Mouse (Mus musculus) skeletal muscle tissue, adult 2 months (tissue): Measurements from ENCODE around the gene Rrp1b.
A peak's percentile ranks its signal among the peaks of the same experiment; 100 is the strongest.

Source experiments
- DNase-seq: peaks from one replicate; pipeline ENCODE4 v3.0.0-alpha.2; 2012; ENCODE audit warnings: low read depth, low spot score

The Rrp1b gene

DNA sequence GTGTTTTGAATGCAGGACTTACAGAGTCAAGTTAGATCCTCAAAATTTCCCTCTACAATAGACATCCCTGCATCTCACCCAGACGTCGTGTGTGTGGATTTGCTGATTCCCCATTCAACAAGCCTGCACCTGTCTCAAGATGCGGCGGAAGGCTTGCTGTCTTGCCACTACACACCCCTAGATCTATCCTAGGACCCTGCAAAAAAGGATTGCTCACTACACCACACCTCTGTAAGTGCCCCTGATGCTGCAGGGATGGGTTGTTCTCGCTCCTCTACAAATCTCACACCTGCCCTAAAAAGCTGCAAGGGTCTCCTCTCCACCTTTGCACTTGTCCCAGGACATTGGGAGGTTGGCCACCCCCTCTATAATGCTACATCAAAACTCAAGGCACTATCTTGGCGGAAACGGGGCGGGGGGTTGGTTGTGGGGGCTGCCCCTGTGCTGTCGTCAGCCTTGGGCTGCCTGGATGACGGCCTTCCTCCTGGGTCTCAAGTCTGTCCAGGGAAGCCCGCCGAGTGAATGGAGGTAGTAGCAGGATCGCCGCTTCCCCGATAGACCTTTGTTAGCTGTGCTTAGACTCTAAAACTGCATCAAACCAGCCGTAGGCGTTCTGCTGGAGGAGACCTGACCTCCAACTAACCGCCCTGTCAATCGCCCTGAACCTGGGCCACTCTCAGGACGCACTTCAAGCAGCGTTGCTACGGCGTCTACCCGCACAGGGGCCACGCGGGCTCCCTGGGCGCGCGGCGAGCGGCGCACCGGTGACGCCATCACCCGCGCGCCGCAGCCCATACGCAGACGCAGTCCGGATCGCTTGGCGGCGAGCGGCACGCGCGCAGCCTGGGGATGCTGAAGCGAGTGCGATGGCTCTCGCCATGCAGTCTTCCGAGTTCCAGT lies at the start of gene Rrp1b, which contains the start of gene Hsf2bp:
Rrp1b (plus strand) TSS at position 492 of the 900 bp plus-strand sequence.
Hsf2bp (minus strand) TSS at position 741 of the 900 bp plus-strand sequence.
- peak; percentile 62 for DNase-seq

DNA sequence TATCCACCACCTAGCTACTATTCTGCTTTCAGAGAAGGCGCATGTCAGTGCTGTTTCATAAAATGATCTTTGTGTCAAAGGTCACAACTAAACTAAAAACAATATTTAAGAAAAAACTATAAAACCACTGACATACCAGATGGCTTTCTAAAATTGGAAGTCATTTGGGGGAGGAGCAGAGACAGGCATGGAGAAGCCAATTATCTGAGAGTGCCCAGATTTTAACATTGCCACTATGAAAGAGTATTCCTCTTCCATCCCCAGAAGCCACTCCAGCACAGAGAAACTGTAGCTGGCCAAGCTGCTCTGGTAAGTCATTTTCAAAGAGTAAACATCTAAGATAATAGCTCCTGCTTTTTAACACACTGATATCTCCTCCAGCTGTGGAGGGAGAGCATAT lies 49.0 kb upstream of the Rrp1b start:
- DNase-seq: no peak

DNA sequence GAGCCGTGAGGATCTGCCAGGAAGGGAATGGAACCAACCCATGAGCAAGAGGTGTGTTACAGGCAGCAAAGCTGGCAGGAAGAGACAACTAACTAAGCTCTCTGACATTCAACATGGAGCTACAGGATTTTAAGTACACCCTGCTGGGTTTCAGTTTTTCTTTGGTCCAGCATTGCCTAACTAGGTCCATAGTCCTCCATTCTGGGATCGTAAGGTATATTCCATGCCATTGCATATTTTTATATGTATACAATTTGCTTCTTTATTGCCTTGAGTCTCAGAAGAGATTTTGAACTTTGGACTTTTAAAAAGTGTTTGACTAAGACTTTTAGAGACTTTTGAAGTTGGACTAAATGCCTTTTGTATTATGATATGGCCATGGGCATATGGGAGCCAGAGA lies 46.9 kb upstream of the Rrp1b start:
- no peak for DNase-seq

DNA sequence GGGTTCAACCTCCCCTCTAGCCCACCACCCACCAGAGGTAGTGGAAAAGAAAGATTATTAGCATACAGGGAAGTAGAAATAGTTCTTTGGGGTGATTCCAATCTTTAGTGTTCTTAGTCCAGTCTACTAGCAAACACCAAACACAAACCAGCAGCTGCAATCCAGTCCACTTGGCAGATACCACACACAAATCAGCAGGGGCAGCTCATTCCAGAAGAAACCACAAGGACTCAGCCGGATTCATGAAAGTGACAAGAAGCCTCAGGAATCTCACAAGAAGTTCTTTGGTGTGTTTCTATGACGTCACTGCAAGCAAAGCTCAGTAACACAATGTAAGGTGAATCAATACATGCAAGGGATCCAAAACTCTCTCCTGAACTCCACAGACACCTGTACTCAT lies 43.9 kb upstream of the Rrp1b start:
- DNase-seq: no peak

DNA sequence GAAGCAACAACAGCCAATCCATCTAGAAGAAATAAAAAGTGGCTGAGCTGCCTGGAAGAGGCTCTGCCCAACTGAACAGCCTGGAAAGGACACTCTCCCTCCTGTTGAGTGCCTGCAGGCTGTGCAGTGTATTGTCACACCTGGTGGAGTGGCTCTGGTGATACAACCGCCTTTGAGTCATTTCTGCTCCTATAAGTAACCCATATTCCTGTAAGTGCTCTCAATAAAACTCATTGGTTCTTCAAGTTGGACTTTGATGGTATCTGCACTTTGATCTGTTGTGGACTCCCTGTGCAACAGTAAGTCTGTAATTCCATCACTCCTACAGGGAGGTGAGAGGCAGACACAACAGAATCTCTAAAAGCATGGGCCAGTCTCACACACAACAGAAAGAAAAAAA lies 42.5 kb upstream of the Rrp1b start:
- DNase-seq: no peak

DNA sequence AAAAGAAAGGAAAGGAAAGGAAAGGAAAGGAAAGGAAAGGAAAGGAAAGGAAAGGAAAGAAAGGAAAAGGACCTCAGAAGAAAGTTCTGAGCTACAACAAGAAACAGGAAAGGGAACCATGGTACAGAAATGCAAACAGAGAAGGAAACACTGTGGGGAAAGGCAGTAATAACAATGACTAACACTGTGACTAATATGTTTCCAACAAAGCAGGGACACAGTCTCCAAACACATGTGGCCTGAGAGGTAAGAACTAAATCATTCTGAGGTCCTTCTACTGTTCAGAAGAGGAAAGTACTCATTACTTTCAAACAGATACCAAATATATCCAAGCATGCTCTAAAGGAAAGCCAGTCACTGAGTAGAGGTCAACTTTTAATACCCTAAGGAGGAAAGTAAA lies 41.8 kb upstream of the Rrp1b start:
- no peak for DNase-seq

DNA sequence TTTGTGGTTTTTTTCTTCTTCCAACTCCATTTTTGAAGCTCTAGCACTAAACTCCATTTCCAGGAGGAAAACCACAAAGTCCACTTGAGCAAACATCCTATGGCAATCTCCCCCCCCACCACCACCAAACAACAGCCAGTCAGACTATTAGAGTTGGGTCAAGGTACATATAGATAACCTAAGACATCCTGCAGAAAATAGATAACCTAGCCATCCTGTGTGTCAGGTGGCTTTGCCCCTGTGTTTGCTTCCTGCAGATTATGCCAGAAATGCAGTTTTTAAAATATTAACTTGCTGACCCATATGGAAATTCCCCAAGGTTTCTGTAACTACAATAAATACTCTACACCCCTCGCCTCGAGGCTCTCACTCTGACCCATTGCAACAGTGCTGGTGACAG lies 40.1 kb upstream of the Rrp1b start:
- no peak for DNase-seq

DNA sequence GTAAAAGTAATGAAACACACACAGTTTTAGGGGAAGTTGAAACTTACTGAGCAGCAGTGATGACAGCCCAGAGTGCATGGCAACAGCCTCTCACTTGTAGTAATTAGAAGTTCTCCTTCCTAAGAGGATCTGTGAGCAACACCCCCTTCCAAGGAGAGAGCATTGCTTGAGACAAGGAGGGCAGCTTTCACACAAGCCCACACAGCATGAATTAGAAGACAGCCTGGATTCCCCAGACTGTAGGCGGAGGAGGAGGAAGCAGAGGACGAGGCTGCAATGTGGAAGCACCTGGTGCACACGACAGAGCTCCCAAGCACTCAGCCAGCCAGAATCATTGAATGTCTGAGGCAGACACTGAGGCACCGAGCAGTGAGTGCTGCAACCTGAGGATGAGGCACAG lies 39.6 kb upstream of the Rrp1b start:
- DNase-seq: no peak

DNA sequence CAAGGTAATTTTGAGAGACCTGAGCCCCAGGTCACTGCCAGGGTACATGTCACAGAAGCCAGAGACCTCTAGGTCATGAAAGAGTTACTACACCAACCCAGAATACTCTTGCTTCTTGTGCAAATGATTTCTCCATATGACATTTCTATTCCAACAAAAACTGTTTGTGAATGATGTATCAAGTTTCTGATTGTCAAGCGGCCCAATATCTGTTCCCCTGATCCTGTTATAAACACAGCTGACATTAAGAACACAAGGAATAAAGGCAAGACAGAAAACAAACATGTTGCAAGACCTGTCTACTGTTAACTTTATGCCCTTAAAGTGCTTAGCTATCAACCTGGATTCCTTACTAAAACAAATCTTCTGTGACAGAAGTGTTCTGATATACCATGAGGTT lies 37.5 kb upstream of the Rrp1b start:
- no peak for DNase-seq

DNA sequence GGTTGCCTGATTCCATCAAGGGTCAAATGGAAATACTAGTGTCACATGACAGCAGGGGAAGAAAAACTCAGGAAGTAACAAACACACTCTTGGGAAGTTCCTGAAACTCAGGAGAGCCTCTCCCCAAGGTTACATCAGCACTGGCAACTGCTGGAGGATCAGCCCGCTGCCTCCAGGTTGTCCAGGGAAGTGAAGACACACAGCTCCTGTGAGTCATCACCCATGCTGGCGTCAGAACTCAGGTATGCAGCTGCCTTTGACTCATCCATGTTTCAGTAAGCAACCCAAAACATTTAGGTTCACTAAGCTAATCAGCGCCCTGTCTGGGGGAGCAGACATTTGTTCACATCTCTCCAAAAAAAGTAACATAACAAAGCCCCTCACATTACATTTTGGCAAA lies 32.6 kb upstream of the Rrp1b start:
- DNase-seq: no peak

DNA sequence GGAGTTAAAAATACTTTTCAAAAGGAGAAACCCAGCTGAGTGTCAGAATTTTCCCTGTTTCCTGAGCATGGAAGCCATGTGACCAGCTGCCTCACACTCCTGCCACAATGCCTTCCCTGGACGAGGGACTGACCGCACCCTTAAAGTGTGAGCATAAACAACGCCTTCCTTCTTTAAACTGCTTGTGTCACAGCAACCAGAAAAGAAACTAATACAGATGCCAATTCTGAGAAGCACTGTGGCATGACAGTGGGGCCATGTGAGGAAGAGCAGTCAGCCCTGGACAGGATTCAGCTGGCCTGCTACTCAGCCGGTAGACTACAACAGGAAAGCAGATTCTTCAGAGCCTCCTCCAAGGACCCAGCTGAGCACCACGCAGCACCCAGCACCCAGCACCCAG lies 29.1 kb upstream of the Rrp1b start:
- peak; percentile 36 for DNase-seq

DNA sequence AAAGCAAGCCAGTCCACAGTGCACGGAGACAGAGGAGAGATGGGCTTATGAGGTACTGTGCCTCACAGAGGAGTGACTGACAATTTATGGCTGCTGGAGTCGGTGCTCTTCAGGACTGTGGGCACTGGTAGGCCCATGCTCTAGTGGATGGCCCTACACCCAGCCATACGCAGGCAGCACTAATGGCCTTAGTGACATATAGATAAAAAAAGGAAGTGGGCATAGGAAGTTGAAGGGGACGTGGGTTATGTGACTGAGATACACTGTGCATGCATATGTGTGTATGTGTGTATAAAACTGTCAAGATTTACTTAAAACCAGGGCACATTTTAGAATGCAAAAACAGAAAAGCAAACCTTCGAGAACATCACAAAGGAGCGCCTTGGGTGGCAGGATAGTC lies 24.2 kb upstream of the Rrp1b start:
- DNase-seq: no peak

DNA sequence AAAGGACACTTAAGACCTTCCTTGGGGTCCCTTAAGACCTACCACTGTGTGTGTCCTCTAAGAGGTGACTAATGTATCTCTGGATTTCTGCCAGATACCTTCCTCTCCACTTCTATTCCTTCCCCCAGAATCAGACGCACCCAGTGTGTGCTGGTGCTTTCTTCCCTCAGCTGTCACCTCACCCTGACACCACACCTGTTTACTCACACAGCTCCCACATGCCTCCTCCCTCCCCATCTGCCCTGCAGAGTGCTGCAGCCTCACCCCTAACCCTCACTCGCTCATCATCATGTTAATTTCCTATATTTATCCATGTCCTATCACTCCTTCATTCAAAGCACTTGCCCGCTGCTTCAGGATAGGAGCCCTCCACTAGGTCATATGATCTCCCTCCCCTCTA lies 23.6 kb upstream of the Rrp1b start:
- no peak for DNase-seq

DNA sequence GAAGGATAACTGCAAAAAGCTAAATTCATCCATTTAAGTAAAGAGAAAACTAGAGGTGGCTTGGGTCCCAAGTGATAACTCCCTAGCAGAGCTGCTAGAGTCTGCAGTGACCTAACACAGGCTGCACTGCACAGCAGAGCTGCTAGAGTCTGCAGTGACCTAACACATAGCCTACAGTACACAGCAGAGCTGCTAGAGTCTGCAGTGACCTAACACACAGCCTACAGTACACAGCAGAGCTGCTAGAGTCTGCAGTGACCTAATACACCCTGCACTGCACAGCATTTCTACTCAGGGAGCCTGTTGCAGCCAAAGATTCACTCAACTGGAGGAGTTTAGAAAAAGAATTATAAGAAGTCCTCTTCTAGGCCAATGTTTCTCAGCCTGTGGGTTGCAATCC lies 22.2 kb upstream of the Rrp1b start:
- DNase-seq: no peak

DNA sequence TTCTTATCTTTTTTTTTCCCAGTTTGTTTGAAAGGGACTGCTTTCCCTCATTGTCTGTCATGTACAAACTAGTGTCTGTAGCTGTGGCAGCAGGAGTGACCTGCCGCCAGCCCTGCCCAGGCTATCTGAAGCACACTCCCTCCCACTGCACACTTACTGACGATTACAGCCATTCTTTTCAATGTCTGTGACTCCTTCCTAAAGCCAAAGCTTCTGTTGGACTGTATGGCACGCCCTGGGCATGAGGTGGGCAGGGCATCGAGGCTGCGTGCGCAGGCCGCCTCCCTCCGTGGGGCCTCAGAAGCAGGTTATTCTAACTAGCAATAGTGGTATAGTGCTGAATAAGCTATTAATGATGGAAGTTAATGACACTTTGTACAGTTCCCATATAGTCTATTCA lies 19.4 kb upstream of the Rrp1b start:
- DNase-seq: no peak

DNA sequence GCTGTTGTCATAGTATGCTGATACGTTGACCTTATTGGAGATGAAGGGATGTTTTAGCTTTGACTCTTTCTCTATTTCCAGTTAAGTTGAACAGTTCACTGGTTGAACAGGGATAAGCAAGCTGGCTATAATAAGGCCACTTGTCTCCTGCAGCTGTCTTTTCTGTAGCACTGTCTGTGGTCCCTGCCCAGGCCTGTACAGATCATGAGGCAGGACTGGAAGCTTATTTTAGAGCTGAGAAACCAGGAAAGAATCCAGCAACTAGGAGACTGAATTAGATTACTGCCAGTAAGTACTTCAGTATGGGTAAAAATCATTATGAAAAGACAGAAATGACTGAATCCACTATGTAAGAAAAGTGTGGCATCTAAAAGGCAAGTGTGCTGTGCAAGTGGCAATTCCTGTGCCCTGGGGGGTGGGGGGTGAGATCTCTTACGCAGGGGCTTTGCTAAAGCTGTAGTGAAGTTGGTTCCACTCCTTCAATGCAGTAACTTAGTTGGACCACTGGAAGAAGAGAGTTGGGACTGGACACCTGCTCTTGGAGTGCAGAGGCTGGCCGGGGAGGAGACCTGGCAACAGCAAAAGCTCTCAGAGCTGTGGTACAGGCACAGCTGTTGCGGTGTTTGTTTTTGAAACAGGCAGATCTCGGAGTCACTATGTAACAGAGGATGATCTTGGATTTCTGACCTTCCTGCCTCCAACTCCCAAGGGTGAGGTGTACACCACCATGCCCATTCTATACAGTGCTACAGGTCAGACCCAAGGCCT lies 17.6 kb upstream of the Rrp1b start:
- DNase-seq: peak; percentile 85

DNA sequence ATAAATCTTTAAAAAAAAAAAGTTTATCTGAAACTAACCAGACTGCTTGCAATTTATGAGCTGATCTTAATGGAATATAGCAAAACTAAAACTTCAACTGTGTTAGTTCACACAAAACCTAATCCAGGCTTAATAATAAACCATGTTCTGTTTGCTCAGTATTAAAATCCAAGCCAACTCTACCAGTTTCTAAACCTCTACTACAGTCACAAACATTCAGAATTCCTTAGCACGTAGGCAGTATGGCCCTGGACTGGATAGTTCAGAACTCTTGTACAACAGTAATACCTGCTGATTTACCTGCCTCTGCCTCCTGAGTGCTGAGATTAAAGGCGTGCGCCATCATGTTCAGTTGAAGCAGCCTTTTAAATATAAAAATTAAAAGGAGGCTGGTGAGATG lies 13.9 kb upstream of the Rrp1b start:
- DNase-seq: no peak

DNA sequence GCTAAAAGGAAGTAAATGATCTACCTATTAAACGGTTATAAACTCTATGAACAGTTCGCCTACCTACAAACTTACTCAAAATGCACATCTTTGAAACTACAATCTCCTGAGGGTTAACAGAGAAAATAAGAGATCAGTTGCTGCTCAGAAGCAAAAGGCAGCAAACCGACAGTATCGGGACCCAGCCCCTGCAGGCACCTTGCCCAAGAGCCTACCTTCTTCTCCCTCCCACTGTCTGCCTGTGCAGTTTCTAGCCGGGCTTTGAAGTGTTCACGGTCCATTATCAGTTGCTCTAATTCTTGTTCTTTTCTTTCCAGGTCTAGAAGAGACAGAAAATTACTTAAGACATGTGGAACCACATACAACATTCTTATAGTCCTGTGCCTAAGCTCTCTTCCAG lies 13.3 kb upstream of the Rrp1b start:
- DNase-seq: no peak

DNA sequence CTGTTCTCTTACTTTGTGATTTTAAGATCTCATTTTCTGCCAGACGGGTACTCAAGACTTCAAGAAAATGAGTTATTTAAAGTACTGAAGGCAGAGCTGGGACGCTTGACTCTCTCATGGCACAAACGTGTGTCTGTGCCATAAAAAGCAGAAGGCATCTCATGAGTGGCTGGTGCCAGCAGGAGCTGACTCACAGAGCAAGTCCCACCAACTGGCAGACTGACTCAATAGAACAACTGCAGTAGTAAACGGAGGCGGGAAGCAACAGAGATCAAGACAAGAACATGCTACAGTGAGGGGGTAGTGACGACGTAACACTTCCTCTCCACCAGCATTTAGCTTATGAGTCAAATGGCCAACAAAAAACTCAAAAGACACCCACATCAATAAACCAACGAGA lies 12.8 kb upstream of the Rrp1b start:
- peak; percentile 52 for DNase-seq

DNA sequence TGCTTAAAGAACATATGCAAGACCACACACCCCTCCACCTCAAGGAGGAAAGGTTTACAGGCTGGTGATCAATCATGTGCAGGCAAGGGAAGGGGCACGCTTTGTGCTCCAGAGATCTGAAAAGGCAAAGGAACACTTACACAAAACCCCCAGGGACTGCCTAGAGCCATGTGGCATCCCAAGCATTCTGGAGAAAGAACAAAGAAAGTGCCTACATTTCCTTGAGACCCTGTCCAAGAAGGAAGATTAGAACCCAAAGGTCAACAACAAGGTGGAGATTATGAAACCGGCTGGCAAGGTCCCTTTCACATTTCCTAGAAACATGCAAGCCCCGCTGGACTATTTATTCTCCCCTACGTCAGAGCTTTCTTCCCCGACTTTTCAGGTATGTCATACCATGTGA lies 11.2 kb upstream of the Rrp1b start:
- DNase-seq: peak; percentile 33

DNA sequence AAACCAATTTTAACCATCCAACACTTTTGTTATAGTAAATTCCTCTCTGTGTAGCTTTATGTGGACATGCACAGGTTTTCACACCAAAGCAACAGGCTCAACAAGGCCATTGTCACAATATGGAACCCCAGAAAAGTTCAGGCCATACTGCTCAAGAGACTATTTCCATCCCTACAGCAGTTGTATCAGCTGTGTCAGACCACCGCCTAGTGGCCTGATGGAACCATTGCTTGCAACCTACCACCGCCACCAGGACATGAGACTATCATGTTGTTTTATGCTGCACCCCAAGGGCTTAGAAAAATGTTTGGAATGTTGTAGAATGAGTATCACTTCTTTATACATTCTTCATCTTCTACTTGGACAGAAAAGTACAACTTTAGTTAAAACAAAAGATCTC lies 10.5 kb upstream of the Rrp1b start:
- DNase-seq: peak; percentile 65

DNA sequence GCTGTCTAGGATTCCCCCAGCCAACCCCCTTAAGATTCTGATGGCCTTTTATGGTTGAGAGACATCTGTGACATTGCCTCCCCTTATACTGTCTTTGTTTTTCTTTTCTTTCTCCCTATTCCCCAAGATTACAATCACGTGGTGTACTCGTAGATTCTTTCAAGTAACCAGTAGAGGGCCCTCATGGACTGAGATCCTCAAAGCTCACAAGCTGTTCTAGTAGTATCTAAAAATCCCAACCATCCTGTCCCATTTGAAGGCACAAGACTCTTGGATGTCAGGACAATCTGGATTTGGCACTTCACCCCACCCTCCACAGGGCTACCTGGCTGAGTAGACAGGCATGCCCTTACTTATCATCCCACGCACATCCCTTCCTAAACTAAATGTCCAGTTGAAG lies 8.2 kb upstream of the Rrp1b start:
- DNase-seq: peak; percentile 35

DNA sequence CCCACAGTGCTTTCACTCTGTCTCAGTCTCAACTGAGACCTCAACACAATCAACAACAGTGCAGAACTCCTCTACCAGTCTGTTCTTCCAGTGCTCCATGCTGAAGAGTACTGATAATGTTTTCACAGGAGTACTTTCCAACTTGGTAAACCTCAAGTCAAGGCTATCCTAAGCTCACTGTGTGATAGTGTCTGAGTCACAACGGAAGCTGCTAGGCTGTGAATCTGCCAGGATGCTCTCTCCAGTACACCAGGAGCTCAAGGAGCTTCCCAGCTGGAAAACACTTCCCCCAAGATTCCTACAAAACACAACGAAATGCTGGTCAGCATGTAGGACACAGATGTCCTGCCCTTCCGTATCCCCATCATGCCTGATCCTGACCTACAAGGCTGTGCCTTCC lies 7.6 kb upstream of the Rrp1b start:
- DNase-seq: no peak
